Mouse (Mus musculus) cerebellum, adult 2 months (tissue): ENCODE results near the gene Tenm3.

Source experiments
- CTCF ChIP-seq: fragments of 200-500 bp; IDR thresholded peaks from 2 replicates; pipeline ENCODE4 v1.5.1; 2011; ENCODE audit warnings: low read depth, mild to moderate bottlenecking, control low read depth, low read length, moderate library complexity, borderline replicate concordance; ENCODE audit not compliant: insufficient read depth
- POLR2A ChIP-seq: fragments of 200-500 bp; IDR thresholded peaks from 2 replicates; pipeline ENCODE4 v1.6.1; 2011; ENCODE audit warnings: low read length, control low read depth, borderline replicate concordance; ENCODE audit not compliant: insufficient read depth

DNA sequence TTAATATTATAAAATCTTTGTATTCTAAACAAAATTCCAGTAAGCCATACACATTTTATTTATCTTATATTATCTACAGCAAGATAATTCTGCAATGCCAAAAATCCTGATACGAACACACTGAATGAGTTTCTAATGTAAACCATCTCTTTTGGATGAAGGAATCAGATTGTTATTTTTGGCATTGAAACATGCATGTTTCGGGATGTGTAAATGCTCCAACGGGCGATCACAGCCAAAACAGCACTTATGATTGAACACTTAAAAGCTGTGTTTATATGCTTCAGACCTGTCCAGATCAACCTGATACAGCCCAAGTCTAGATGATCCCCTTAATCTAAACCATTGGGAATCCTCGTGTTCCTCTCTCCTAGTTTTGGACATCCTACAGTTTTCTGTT is 292.4 kb downstream of the Tenm3 start:
- TF ChIP-seq POLR2A = no peak
- no peak for TF ChIP-seq CTCF
